Mouse (Mus musculus): Measurements from ENCODE around the gene Zfp941.

Zfp941 gene

GRCm38 (mm10) chr7:140839556-140839955, 17.6 kb upstream of the Zfp941 start:
- no peak for DNase-seq

GRCm38 (mm10) chr7:140836243-140837115, 14.5 kb upstream of the Zfp941 start:
- DNase-seq = no peak

GRCm38 (mm10) chr7:140835758-140836087, 13.7 kb upstream of the Zfp941 start:
- no peak for DNase-seq

GRCm38 (mm10) chr7:140834968-140835757, 13.2 kb upstream of the Zfp941 start, which contains the start of gene Urah:
TSS of gene Urah (plus strand) at chr7:140835018.
- DNase-seq = no peak

GRCm38 (mm10) chr7:140833341-140833740, 11.4 kb upstream of the Zfp941 start:
- no peak for DNase-seq

GRCm38 (mm10) chr7:140831447-140831846, 9.5 kb upstream of the Zfp941 start:
- no peak for DNase-seq

GRCm38 (mm10) chr7:140828171-140828881, 6.3 kb upstream of the Zfp941 start:
- peak; percentile 77 for DNase-seq

- no peak for DNase-seq
Measured at GRCm38 (mm10) chr7:140822731-140823130, 753 bp upstream of the Zfp941 start.

GRCm38 (mm10) chr7:140821305-140821652, 699 bp downstream of the Zfp941 start:
- DNase-seq = no peak

GRCm38 (mm10) chr7:140820173-140820572, 1.8 kb downstream of the Zfp941 start:
- no peak for DNase-seq

GRCm38 (mm10) chr7:140812850-140813249, 9.1 kb downstream of the Zfp941 start:
- no peak for DNase-seq

- no peak for DNase-seq
Measured at GRCm38 (mm10) chr7:140811714-140812113, 10.3 kb downstream of the Zfp941 start.

GRCm38 (mm10) chr7:140810496-140810895, 11.5 kb downstream of the Zfp941 start:
- DNase-seq = no peak

GRCm38 (mm10) chr7:140805704-140806103, 16.3 kb downstream of the Zfp941 start:
- DNase-seq = peak; percentile 73

GRCm38 (mm10) chr7:140802629-140803028, 19.3 kb downstream of the Zfp941 start:
- peak; percentile 81 for DNase-seq

GRCm38 (mm10) chr7:140798212-140798611, 23.8 kb downstream of the Zfp941 start:
- no peak for DNase-seq

GRCm38 (mm10) chr7:140797619-140798018, 24.4 kb downstream of the Zfp941 start:
- DNase-seq = no peak

GRCm38 (mm10) chr7:140793541-140793940, 28.4 kb downstream of the Zfp941 start:
- no peak for DNase-seq

GRCm38 (mm10) chr7:140788053-140788435, 33.9 kb downstream of the Zfp941 start:
- DNase-seq = no peak

- DNase-seq = no peak
Measured at GRCm38 (mm10) chr7:140787406-140788052, 34.4 kb downstream of the Zfp941 start, which contains the start of gene Syce1. TSS of gene Syce1 (minus strand) at chr7:140787852.

GRCm38 (mm10) chr7:140780548-140780947, 41.4 kb downstream of the Zfp941 start:
- no peak for DNase-seq

GRCm38 (mm10) chr7:140765888-140766739, 55.9 kb downstream of the Zfp941 start:
- DNase-seq = no peak

Measured in kidney, postnatal 14 days (tissue).